Mouse (Mus musculus): ENCODE results near the gene Ptprt.

DNA sequence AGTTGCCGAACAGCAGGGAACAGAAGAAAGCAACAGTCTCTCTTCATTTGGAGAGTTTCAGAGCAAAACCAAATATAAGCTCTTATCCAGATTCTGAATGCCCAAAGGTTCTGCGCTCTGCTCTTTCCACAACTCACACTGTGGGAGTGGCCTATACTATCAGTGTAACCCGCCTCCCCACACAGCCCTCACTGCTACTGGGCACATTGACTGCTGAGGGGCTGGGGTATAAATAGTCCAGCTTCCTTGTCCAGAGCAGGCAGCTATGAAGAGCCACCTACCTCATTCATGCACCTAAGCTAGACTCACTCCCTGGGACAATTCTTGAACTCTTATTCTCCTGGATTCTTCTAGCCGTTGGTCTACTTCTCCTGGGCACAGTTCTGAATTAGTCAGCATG is 147.9 kb downstream of the Ptprt start:
- TF ChIP-seq CTCF (IDR thresholded peaks at IDR 0.05; ENCODE audit: borderline replicate concordance, control insufficient read depth, extremely low read depth, insufficient read depth, low read length, poor library complexity) = no peak
- TF ChIP-seq POLR2A (IDR thresholded peaks at IDR 0.05; ENCODE audit: control insufficient read depth, extremely low read depth, insufficient read depth, low read length, poor library complexity) = no peak
